Mouse (Mus musculus) urinary bladder, postnatal 36 days (tissue): ENCODE data around the gene Cacng1.
A peak's percentile ranks its signal among the peaks of the same experiment; 100 is the strongest.

Source experiments
- DNase-seq, 2 experiments: peaks; one replicate each; pipeline ENCODE4 v3.0.0; 2022; ENCODE audit warnings: low spot score in 2 of 2, mixed read lengths in 1 of 2

Gene Cacng1

GRCm38 (mm10) chr11:107716332-107716938 is at the start of gene Cacng1:
TSS of gene Cacng1 (minus strand) at chr11:107716522.
- no peak for DNase-seq

GRCm38 (mm10) chr11:107762688-107763460 is 46.6 kb upstream of the Cacng1 start:
- DNase-seq = no peak

- no peak for DNase-seq
Measured at GRCm38 (mm10) chr11:107761790-107762500, 45.6 kb upstream of the Cacng1 start.

GRCm38 (mm10) chr11:107760001-107760400 is 43.7 kb upstream of the Cacng1 start:
- no peak for DNase-seq

GRCm38 (mm10) chr11:107759516-107759915 is 43.2 kb upstream of the Cacng1 start:
- no peak for DNase-seq

- no peak for DNase-seq
Measured at GRCm38 (mm10) chr11:107749114-107749513, 32.8 kb upstream of the Cacng1 start.

- DNase-seq = no peak
Measured at GRCm38 (mm10) chr11:107748243-107749035, 32.1 kb upstream of the Cacng1 start.

- DNase-seq = no peak
Measured at GRCm38 (mm10) chr11:107743100-107743499, 26.8 kb upstream of the Cacng1 start.

GRCm38 (mm10) chr11:107738418-107739099 is 22.2 kb upstream of the Cacng1 start:
- DNase-seq = no peak

- DNase-seq = no peak
Measured at GRCm38 (mm10) chr11:107737886-107738285, 21.6 kb upstream of the Cacng1 start.

GRCm38 (mm10) chr11:107734133-107734532 is 17.8 kb upstream of the Cacng1 start:
- no peak for DNase-seq

- no peak for DNase-seq
Measured at GRCm38 (mm10) chr11:107731498-107731897, 15.2 kb upstream of the Cacng1 start.

- DNase-seq = no peak
Measured at GRCm38 (mm10) chr11:107730940-107731339, 14.6 kb upstream of the Cacng1 start.

GRCm38 (mm10) chr11:107729141-107729540 is 12.8 kb upstream of the Cacng1 start:
- peak in 1 of 2 experiments; percentile 22 for DNase-seq

- DNase-seq = no peak
Measured at GRCm38 (mm10) chr11:107728073-107728863, 11.9 kb upstream of the Cacng1 start.

- no peak for DNase-seq
Measured at GRCm38 (mm10) chr11:107724603-107725002, 8.3 kb upstream of the Cacng1 start.

- DNase-seq = no peak
Measured at GRCm38 (mm10) chr11:107721057-107721456, 4.7 kb upstream of the Cacng1 start.

- no peak for DNase-seq
Measured at GRCm38 (mm10) chr11:107720264-107721021, 4.1 kb upstream of the Cacng1 start.

GRCm38 (mm10) chr11:107714368-107714767 is 2.0 kb downstream of the Cacng1 start:
- DNase-seq = no peak

- DNase-seq = no peak
Measured at GRCm38 (mm10) chr11:107710379-107710778, 5.9 kb downstream of the Cacng1 start.
